Mouse (Mus musculus) hindbrain, embryonic 15.5 days (tissue): ENCODE measurements around the gene Krtap16-3. TPM values are rescaled to one million over a fixed set of nuclear protein-coding genes. Genes with fewer than 3 reads are reported as not detected.

Source experiments
- ATAC-seq: fragments of 200-750 bp; cut with Nextera tagmentation; 2 replicates; pipeline ENCODE4 v1.8.0; 2017; ENCODE audit warnings: low read depth, moderate number of reproducible peaks, moderate TSS enrichment; ENCODE audit not compliant: low FRiP score
- H3K27ac ChIP-seq: fragments of 300-500 bp; sonication (generic); replicated peaks from 2 replicates; pipeline ENCODE4 v1.5.1; 2015; ENCODE audit warnings: mild to moderate bottlenecking, inconsistent platforms
- H3K27me3 ChIP-seq: fragments of 300-500 bp; sonication (generic); 2 replicates; pipeline ENCODE4 v1.6.1; 2015; ENCODE audit warnings: control low read depth, inconsistent platforms
- H3K36me3 ChIP-seq: fragments of 300-500 bp; sonication (generic); 2 replicates; pipeline ENCODE4 v1.6.1; 2015; ENCODE audit warnings: control low read depth, inconsistent platforms
- H3K4me1 ChIP-seq: fragments of 300-500 bp; sonication (generic); replicated peaks from 2 replicates; pipeline ENCODE4 v1.6.1; 2015; ENCODE audit warnings: control low read depth, inconsistent platforms
- H3K4me2 ChIP-seq: fragments of 300-500 bp; sonication (generic); 2 replicates; pipeline ENCODE4 v1.6.1; 2015; ENCODE audit warnings: moderate library complexity, mild to moderate bottlenecking, inconsistent platforms
- H3K4me3 ChIP-seq: fragments of 300-500 bp; sonication (generic); 2 replicates; pipeline ENCODE4 v1.5.1; 2015; ENCODE audit warnings: mild to moderate bottlenecking, inconsistent platforms
- H3K9ac ChIP-seq: fragments of 300-500 bp; sonication (generic); 2 replicates; pipeline ENCODE4 v1.6.1; 2015; ENCODE audit warnings: inconsistent platforms
- H3K9me3 ChIP-seq: fragments of 300-500 bp; sonication (generic); 2 replicates; pipeline ENCODE4 v1.6.1; 2016; ENCODE audit warnings: control low read depth, inconsistent platforms
- WGBS: fragments of 180-500 bp; shearing (Covaris S2); methylation state at CpG from one replicate; pipeline ENCODE4 v1.1.7; 2015; 5-methylcytosine and 5-hydroxymethylcytosine counted together
- polyA plus RNA-seq: library from polyadenylated mRNA; unstranded; fragments of >200 nt; fragmentation: Nextera tagmentation; extraction: Ambion mirVana; gene quantifications from 2 replicates; pipeline ENCODE4 v1.2.1, GENCODE M21; 2015

The Krtap16-3 gene
- not detected in 2 replicates for polyA plus RNA-seq

GRCm38 (mm10) chr16:88962773-88963172 lies at the start of gene Krtap16-3:
Gene Krtap16-3 (minus strand): TSS chr16:88962873.
- ATAC-seq = no peak
- Histone ChIP-seq H3K9ac (no peak within 1 kb of the TSS), H3K27me3 (no peaks in the 10 kb centered on the region), H3K9me3 (no peaks in the 10 kb centered on the region), H3K4me2 (no peak within 1 kb of the TSS), H3K36me3 (no peaks in the 10 kb centered on the region), H3K4me1 (no peaks in the 10 kb centered on the region), H3K4me3 (no peak within 1 kb of the TSS), H3K27ac (no peak within 1 kb of the TSS)
- 91% methylated on average over 7 of the region's 7 CpGs for WGBS

DNA sequence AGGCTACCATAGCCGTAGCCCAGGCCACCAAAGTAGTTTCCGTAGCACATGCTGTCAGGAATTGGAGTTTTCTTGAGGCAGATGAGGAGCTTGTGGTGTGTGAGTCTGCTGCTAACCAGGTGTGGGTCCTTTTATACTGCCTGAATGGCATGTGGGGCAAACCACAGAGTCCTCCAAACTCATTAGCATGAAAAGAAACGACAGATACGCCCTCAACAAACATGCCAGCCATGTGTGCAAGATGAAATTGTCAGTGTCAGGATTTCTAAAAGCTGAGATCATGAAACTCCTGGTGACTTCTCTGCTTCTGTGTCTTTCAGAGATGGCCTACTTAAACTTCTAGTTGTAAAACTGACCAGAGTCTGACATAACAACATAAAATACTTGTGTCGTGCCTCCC lies 48.0 kb upstream of the Krtap16-3 start, which contains the start of gene Krtap22-2:
TSS of gene Krtap22-2 (minus strand) at position 101 of the 400 bp plus-strand sequence.
- Histone ChIP-seq H3K4me1 (no peaks in the 10 kb centered on the region), H3K4me3 (no peak within 1 kb of the TSS), H3K27me3 (no peaks in the 10 kb centered on the region), H3K9ac (no peak within 1 kb of the TSS), H3K27ac (no peak within 1 kb of the TSS), H3K36me3 (no peaks in the 10 kb centered on the region), H3K4me2 (no peak within 1 kb of the TSS), H3K9me3 (no peaks in the 10 kb centered on the region)
- WGBS = 83% methylated on average over 5 of the region's 5 CpGs
- no peak for ATAC-seq

DNA sequence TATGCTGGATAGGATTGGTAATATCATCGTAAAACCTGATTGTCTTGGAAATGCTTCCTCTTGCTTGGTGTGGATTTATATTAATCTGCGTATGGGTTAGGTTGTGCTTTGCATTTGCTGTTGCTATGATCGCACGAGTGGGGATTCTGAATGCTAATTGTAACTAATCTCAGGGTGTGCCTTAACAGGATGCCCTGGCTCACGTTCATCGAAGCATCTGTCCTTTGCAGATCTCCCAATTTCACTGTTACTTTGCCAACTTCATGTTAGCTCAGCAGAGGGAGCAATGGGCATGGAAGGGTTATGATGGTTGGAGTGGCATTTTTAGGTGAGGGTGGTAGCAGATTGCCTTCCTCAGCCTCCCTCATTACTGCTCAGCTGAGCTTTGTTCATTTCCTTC lies 21.6 kb downstream of the Krtap16-3 start:
- H3K27ac ChIP-seq = no peak overlapping the region
- H3K27me3 ChIP-seq = no peaks in the 10 kb centered on the region
- H3K4me2 ChIP-seq = no peak overlapping the region
- no peak overlapping the region for H3K9ac ChIP-seq
- no peak for ATAC-seq
- H3K36me3 ChIP-seq = no peaks in the 10 kb centered on the region
- no peaks in the 10 kb centered on the region for H3K4me1 ChIP-seq
- no peaks in the 10 kb centered on the region for H3K9me3 ChIP-seq
- no peak overlapping the region for H3K4me3 ChIP-seq
- 80% methylated on average over 6 of the region's 6 CpGs for WGBS

DNA sequence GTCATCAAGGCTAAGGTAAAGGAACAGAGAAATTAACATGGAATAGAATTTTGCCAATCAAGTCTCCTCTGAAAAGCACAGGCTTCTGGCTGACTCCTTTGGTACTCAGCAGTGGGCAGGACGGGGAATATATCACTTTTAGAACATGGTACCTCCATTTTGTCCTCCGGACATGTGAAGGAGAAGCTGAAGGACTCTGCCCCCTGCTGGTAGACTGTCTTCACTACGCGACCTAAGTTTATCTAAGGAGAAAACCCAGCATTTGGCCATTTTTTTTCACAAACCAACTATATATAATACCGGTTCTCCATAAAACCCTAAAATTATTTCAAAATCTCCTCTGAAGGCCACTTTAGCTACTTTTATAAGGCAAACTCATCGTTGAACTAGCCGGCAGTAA lies 24.4 kb downstream of the Krtap16-3 start:
- WGBS = 72% methylated on average over 7 of the region's 7 CpGs
- Histone ChIP-seq H3K4me2 (no peak overlapping the region), H3K4me1 (no peaks in the 10 kb centered on the region), H3K9me3 (no peaks in the 10 kb centered on the region), H3K36me3 (no peaks in the 10 kb centered on the region), H3K9ac (no peak overlapping the region), H3K27ac (no peak overlapping the region), H3K27me3 (no peaks in the 10 kb centered on the region), H3K4me3 (no peak overlapping the region)
- ATAC-seq = no peak

- H3K4me3 ChIP-seq = no peak within 1 kb of the TSS
- no peak within 1 kb of the TSS for H3K9ac ChIP-seq
- no peaks in the 10 kb centered on the region for H3K27me3 ChIP-seq
- no peak for ATAC-seq
- H3K36me3 ChIP-seq = no peaks in the 10 kb centered on the region
- 93% methylated on average over 3 of the region's 3 CpGs for WGBS
- no peaks in the 10 kb centered on the region for H3K9me3 ChIP-seq
- H3K4me2 ChIP-seq = no peak within 1 kb of the TSS
- no peaks in the 10 kb centered on the region for H3K4me1 ChIP-seq
- H3K27ac ChIP-seq = no peak within 1 kb of the TSS
These were observed 30.5 kb downstream of the Krtap16-3 start, which contains the start of gene Krtap19-9b for GRCm38 (mm10) chr16:88932165-88932564. Gene Krtap19-9b (minus strand): TSS chr16:88932265.

Other genes with a start within 250 kb of the Krtap16-3 start
- gene Krtap13-1, start 234.0 kb downstream of the Krtap16-3 start, polyA plus RNA-seq = not detected in 2 replicates
- not detected in 2 replicates for gene Krtap13, start 211.2 kb downstream of the Krtap16-3 start, polyA plus RNA-seq
- gene 2310034C09Rik, start 204.0 kb downstream of the Krtap16-3 start, polyA plus RNA-seq = not detected in 2 replicates
- not detected in 2 replicates for gene 2310057N15Rik, start 188.7 kb downstream of the Krtap16-3 start, polyA plus RNA-seq
- gene Gm5965, start 185.0 kb downstream of the Krtap16-3 start, polyA plus RNA-seq = not detected in 2 replicates
- gene Gm20741, start 150.7 kb downstream of the Krtap16-3 start, polyA plus RNA-seq = not detected in 2 replicates
- not detected in 2 replicates for gene Krtap15, start 142.7 kb downstream of the Krtap16-3 start, polyA plus RNA-seq
- not detected in 2 replicates for gene Krtap14, start 136.7 kb downstream of the Krtap16-3 start, polyA plus RNA-seq
- not detected in 2 replicates for gene Krtap19-1, start 93.5 kb downstream of the Krtap16-3 start, polyA plus RNA-seq
- not detected in 2 replicates for gene Krtap19-2, start 88.6 kb downstream of the Krtap16-3 start, polyA plus RNA-seq
- not detected in 2 replicates for gene Krtap19-3, start 84.8 kb downstream of the Krtap16-3 start, polyA plus RNA-seq
- gene Krtap19-4, start 77.8 kb downstream of the Krtap16-3 start, polyA plus RNA-seq = not detected in 2 replicates
- gene Krtap19-5, start 66.4 kb downstream of the Krtap16-3 start, polyA plus RNA-seq = not detected in 2 replicates
- not detected in 2 replicates for gene Krtap19-9b, start 30.6 kb downstream of the Krtap16-3 start, polyA plus RNA-seq
- not detected in 2 replicates for gene Krtap22-2, start 47.9 kb upstream of the Krtap16-3 start, polyA plus RNA-seq
- gene Gm10229, start 52.4 kb upstream of the Krtap16-3 start, polyA plus RNA-seq = not detected in 2 replicates
- not detected in 2 replicates for gene Krtap6-1, start 68.8 kb upstream of the Krtap16-3 start, polyA plus RNA-seq
- gene Gm10228, start 78.6 kb upstream of the Krtap16-3 start, polyA plus RNA-seq = not detected in 2 replicates
- not detected in 2 replicates for gene Krtap6-5, start 85.0 kb upstream of the Krtap16-3 start, polyA plus RNA-seq
- gene 1110025L11Rik, start 101.1 kb upstream of the Krtap16-3 start, polyA plus RNA-seq = not detected in 2 replicates
- not detected in 2 replicates for gene Krtap6-3, start 121.1 kb upstream of the Krtap16-3 start, polyA plus RNA-seq
- not detected in 2 replicates for gene Gm6358, start 178.0 kb upstream of the Krtap16-3 start, polyA plus RNA-seq
- not detected in 2 replicates for gene Gm10061, start 188.2 kb upstream of the Krtap16-3 start, polyA plus RNA-seq
- not detected in 2 replicates for gene Gm9789, start 195.1 kb upstream of the Krtap16-3 start, polyA plus RNA-seq
- gene Gm7735, start 206.6 kb upstream of the Krtap16-3 start, polyA plus RNA-seq = not detected in 2 replicates
- gene 1110057P08Rik, start 211.9 kb upstream of the Krtap16-3 start, polyA plus RNA-seq = not detected in 2 replicates
- not detected in 2 replicates for gene Krtap20-2, start 243.0 kb upstream of the Krtap16-3 start, polyA plus RNA-seq